Mouse (Mus musculus): ENCODE data around the gene Gstk1. TPM values are rescaled to one million over a fixed set of nuclear protein-coding genes. Genes with fewer than 3 reads are reported as not detected.

The Gstk1 gene
- total RNA-seq (2021) = 10 to 100 TPM in 1 of 2 experiments, 1 to 10 TPM in 1; 9.2 to 10.4 TPM

- DNase-seq (ENCODE audit: low spot score in 2 of 2) = peak; percentile 45 to 80
- intact Hi-C loops (cut with DNase I) = no loop called here
These were observed at the start of gene Gstk1 for GRCm38 (mm10) chr6:42245711-42246353. Gene Gstk1, plus strand, starts transcription at chr6:42245935.

GRCm38 (mm10) chr6:42197710-42198109 is 48.0 kb upstream of the Gstk1 start:
- intact Hi-C loops (cut with DNase I) = loop anchor here (2.0 to 10.0 kb wide), 4 partner anchors 420 to 593 kb away; partner anchors contain the start of genes Ephb6, Olfr459 and Trpv6

GRCm38 (mm10) chr6:42199498-42199897 is 46.2 kb upstream of the Gstk1 start:
- intact Hi-C loops (cut with DNase I) = loop anchor here (2.0 to 10.0 kb wide), 3 partner anchors 422 to 595 kb away; partner anchors contain the start of genes Ephb6, Olfr459 and Trpv6
- peak in 1 of 2 experiments; percentile 49 for DNase-seq (ENCODE audit: low spot score in 2 of 2)

More at GRCm38 (mm10) chr6:42197710-42198109, 48.0 kb upstream of the Gstk1 start:
- peak; percentile 54 to 89 for DNase-seq (ENCODE audit: low spot score in 2 of 2)

GRCm38 (mm10) chr6:42215028-42215427 is 30.7 kb upstream of the Gstk1 start, which contains the start of gene Tas2r144:
Gene Tas2r144, plus strand, starts transcription at chr6:42215328.
- intact Hi-C loops (cut with DNase I) = no loop called here
- DNase-seq (ENCODE audit: low spot score in 2 of 2) = no peak

- DNase-seq (ENCODE audit: low spot score in 2 of 2) = no peak
- intact Hi-C loops (cut with DNase I) = no loop called here
These were observed 23.4 kb upstream of the Gstk1 start for GRCm38 (mm10) chr6:42222286-42222685.

- intact Hi-C loops (cut with DNase I) = loop anchor here (5.0 kb wide), 1 partner anchor 102 kb away; no protein-coding TSS in a partner anchor
- no peak for DNase-seq (ENCODE audit: low spot score in 2 of 2)
These were observed 20.7 kb upstream of the Gstk1 start for GRCm38 (mm10) chr6:42225046-42225445.

GRCm38 (mm10) chr6:42227240-42228101 is 18.3 kb upstream of the Gstk1 start:
- peak; percentile 71 to 73 for DNase-seq (ENCODE audit: low spot score in 2 of 2)
- intact Hi-C loops (cut with DNase I) = loop anchor here (2.0 to 5.0 kb wide), 4 partner anchors 29 to 355 kb away; no protein-coding TSS in a partner anchor

GRCm38 (mm10) chr6:42229610-42230009 is 16.1 kb upstream of the Gstk1 start:
- intact Hi-C loops (cut with DNase I) = loop anchor here (2.0 to 10.0 kb wide), 3 partner anchors 35 to 1075 kb away; partner anchors contain the start of genes Casp2 and Nobox
- no peak for DNase-seq (ENCODE audit: low spot score in 2 of 2)

- intact Hi-C loops (cut with DNase I) = loop anchor here (2.0 to 10.0 kb wide), 2 partner anchors 34 to 1074 kb away; partner anchors contain the start of genes Casp2 and Nobox
- DNase-seq (ENCODE audit: low spot score in 2 of 2) = peak; percentile 34 to 77
These were observed 14.5 kb upstream of the Gstk1 start for GRCm38 (mm10) chr6:42231191-42231590.

GRCm38 (mm10) chr6:42237276-42237805 is 8.4 kb upstream of the Gstk1 start:
- intact Hi-C loops (cut with DNase I) = loop anchor here (10.0 kb wide), 1 partner anchor 1067 kb away; the partner anchor contains the start of gene Nobox
- DNase-seq (ENCODE audit: low spot score in 2 of 2) = peak; percentile 32 to 84

GRCm38 (mm10) chr6:42241311-42242045 is 4.3 kb upstream of the Gstk1 start:
- intact Hi-C loops (cut with DNase I) = no loop called here
- peak; percentile 16 to 51 for DNase-seq (ENCODE audit: low spot score in 2 of 2)

- intact Hi-C loops (cut with DNase I) = no loop called here
- DNase-seq (ENCODE audit: low spot score in 2 of 2) = no peak
These were observed 1.4 kb downstream of the Gstk1 start for GRCm38 (mm10) chr6:42247173-42247572.

GRCm38 (mm10) chr6:42247981-42248380 is 2.2 kb downstream of the Gstk1 start:
- intact Hi-C loops (cut with DNase I) = no loop called here
- no peak for DNase-seq (ENCODE audit: low spot score in 2 of 2)

GRCm38 (mm10) chr6:42251791-42252190 is 6.1 kb downstream of the Gstk1 start:
- intact Hi-C loops (cut with DNase I) = no loop called here

GRCm38 (mm10) chr6:42253103-42253502 is 7.4 kb downstream of the Gstk1 start:
- DNase-seq (ENCODE audit: low spot score in 2 of 2) = no peak
- intact Hi-C loops (cut with DNase I) = no loop called here

More at GRCm38 (mm10) chr6:42251791-42252190, 6.1 kb downstream of the Gstk1 start:
- DNase-seq (ENCODE audit: low spot score in 2 of 2) = no peak

GRCm38 (mm10) chr6:42257303-42257863 is 11.6 kb downstream of the Gstk1 start:
- intact Hi-C loops (cut with DNase I) = loop anchor here (2.0 kb wide), 1 partner anchor 31 kb away; no protein-coding TSS in a partner anchor
- DNase-seq (ENCODE audit: low spot score in 2 of 2) = peak; percentile 46 to 56

- intact Hi-C loops (cut with DNase I) = no loop called here
- DNase-seq (ENCODE audit: low spot score in 2 of 2) = no peak
These were observed 14.7 kb downstream of the Gstk1 start for GRCm38 (mm10) chr6:42260430-42260829.

- no peak for DNase-seq (ENCODE audit: low spot score in 2 of 2)
- intact Hi-C loops (cut with DNase I) = no loop called here
These were observed 15.9 kb downstream of the Gstk1 start, which contains the start of gene Tmem139 for GRCm38 (mm10) chr6:42261524-42262170. Gene Tmem139, plus strand, starts transcription at chr6:42261970.

Measured in left cerebral cortex, postnatal 25 days (tissue).